Mouse (Mus musculus) brain, embryonic 18.5 days (tissue): ENCODE measurements at regions not wholly inside any gene's neighbourhood (a gene's known extent, or its start where the extent isn't known, plus 50 kb on each side); places are given as distances from the start of the nearest gene placed in this dataset.

Experiments
- DNase-seq: peaks from one replicate; pipeline ENCODE4 v3.0.0-alpha.2; 2012; ENCODE audit warnings: low read depth, low spot score

GRCm38 (mm10) chr13:81852309-81852978, 69.6 kb downstream of the Cetn3 start:
- DNase-seq: no peak

GRCm38 (mm10) chr13:81856072-81856471, 73.2 kb downstream of the Cetn3 start:
- no peak for DNase-seq

GRCm38 (mm10) chr13:81860683-81861082, 77.8 kb downstream of the Cetn3 start:
- no peak for DNase-seq

- no peak for DNase-seq
Measured at GRCm38 (mm10) chr13:81861886-81862600, 79.2 kb downstream of the Cetn3 start.

GRCm38 (mm10) chr13:81871226-81871625, 88.3 kb downstream of the Cetn3 start:
- DNase-seq: no peak

- DNase-seq: no peak
Measured at GRCm38 (mm10) chr13:81885879-81886278, 103.0 kb downstream of the Cetn3 start.

GRCm38 (mm10) chr13:81930266-81930665, 147.4 kb downstream of the Cetn3 start:
- no peak for DNase-seq

- no peak for DNase-seq
Measured at GRCm38 (mm10) chr13:81931199-81931598, 148.3 kb downstream of the Cetn3 start.

- no peak for DNase-seq
Measured at GRCm38 (mm10) chr13:81937061-81937460, 154.2 kb downstream of the Cetn3 start.

- DNase-seq: peak; percentile 84
Measured at GRCm38 (mm10) chr13:81944047-81944446, 161.2 kb downstream of the Cetn3 start.

- DNase-seq: no peak
Measured at GRCm38 (mm10) chr13:81944469-81944868, 161.6 kb downstream of the Cetn3 start.

- peak; percentile 62 for DNase-seq
Measured at GRCm38 (mm10) chr13:81945741-81946140, 162.9 kb downstream of the Cetn3 start.

GRCm38 (mm10) chr13:81965431-81965830, 182.6 kb downstream of the Cetn3 start:
- DNase-seq: no peak

GRCm38 (mm10) chr13:81975878-81976277, 193.0 kb downstream of the Cetn3 start:
- DNase-seq: no peak

GRCm38 (mm10) chr13:81978003-81978402, 195.1 kb downstream of the Cetn3 start:
- no peak for DNase-seq

GRCm38 (mm10) chr13:81979289-81979688, 196.4 kb downstream of the Cetn3 start:
- DNase-seq: no peak

GRCm38 (mm10) chr13:81980094-81980493, 197.2 kb downstream of the Cetn3 start:
- DNase-seq: peak; percentile 43

- DNase-seq: no peak
Measured at GRCm38 (mm10) chr13:81982491-81982890, 199.6 kb downstream of the Cetn3 start.

GRCm38 (mm10) chr13:82000681-82001212, 217.9 kb downstream of the Cetn3 start:
- no peak for DNase-seq

GRCm38 (mm10) chr13:82005929-82006726, 223.3 kb downstream of the Cetn3 start:
- no peak for DNase-seq

GRCm38 (mm10) chr13:82007222-82007621, 224.3 kb downstream of the Cetn3 start:
- no peak for DNase-seq

- DNase-seq: no peak
Measured at GRCm38 (mm10) chr13:82039623-82040022, 256.7 kb downstream of the Cetn3 start.
